In genomic region chr10:128821358-128822056, GRCm38 (mm10) we compare ENCODE assay signal across 7 mouse cellular contexts. TPM values are rescaled to one million over a fixed set of nuclear protein-coding genes. Genes with fewer than 3 reads are reported as not detected.
DNase-seq lines count a peak whose midpoint lies in the region; ATAC-seq lines count a peak whose summit lies in the region.

Gene Ormdl2, minus strand, starts transcription at chr10:128821645.

- peak within 1 kb of the TSS; percentile 72 for H3K9ac ChIP-seq in intestine, embryonic 15.5 days

- peaks cover 6% of the 10 kb centered on the region; the same call in 1 of the 2 replicates for H3K4me1 ChIP-seq in intestine, embryonic 15.5 days (replicated peaks)
- H3K4me1 ChIP-seq in midbrain, embryonic 10.5 days = peaks cover 23% of the 10 kb centered on the region

- peak within 1 kb of the TSS; percentile 64; the same call in 1 of the 2 replicates for H3K27ac ChIP-seq in intestine, embryonic 15.5 days
- peak within 1 kb of the TSS; percentile 87 for H3K27ac ChIP-seq in midbrain, embryonic 10.5 days (replicated peaks)

- peak; percentile 99 for DNase-seq in adrenal gland, adult 2 months
- DNase-seq in embryo, embryonic 11.5 days (ENCODE audit: low read depth, low spot score) = peak; percentile 99
- peak; percentile 97 to 98 for DNase-seq in gastrocnemius, postnatal 36 days
- peak; percentile 99 to 100 for DNase-seq in left cerebral cortex, postnatal 25 days (ENCODE audit: low spot score in 2 of 2)
- DNase-seq in midbrain, embryonic 10.5 days (ENCODE audit: low spot score) = peak; percentile 99
- DNase-seq in right cerebral cortex, postnatal 4 days = peak; percentile 99

- peak within 1 kb of the TSS; percentile 80 for H3K4me3 ChIP-seq in intestine, embryonic 15.5 days (replicated peaks)
- peak within 1 kb of the TSS; percentile 72 for H3K4me3 ChIP-seq in midbrain, embryonic 10.5 days

- peak; percentile 100 for ATAC-seq in intestine, embryonic 15.5 days

- H3K4me2 ChIP-seq in intestine, embryonic 15.5 days (replicated peaks) = peak within 1 kb of the TSS; percentile 79

- H3K27me3 ChIP-seq in intestine, embryonic 15.5 days (replicated peaks) = no peaks in the 10 kb centered on the region
- H3K27me3 ChIP-seq in midbrain, embryonic 10.5 days (ENCODE audit: low read depth, poor library complexity, severe bottlenecking) = no peaks in the 10 kb centered on the region

- under 1% methylated on average over 46 of the region's 46 CpGs for WGBS in intestine, embryonic 15.5 days
- under 1% methylated on average over 46 of the region's 46 CpGs for WGBS in midbrain, embryonic 10.5 days

- intact Hi-C loops in gastrocnemius, postnatal 36 days (cut with DNase I) = no loop called here
- intact Hi-C loops in left cerebral cortex, postnatal 25 days (cut with DNase I) = no loop called here

- no peaks in the 10 kb centered on the region for H3K9me3 ChIP-seq in intestine, embryonic 15.5 days
- H3K9me3 ChIP-seq in midbrain, embryonic 10.5 days (replicated peaks) = no peaks in the 10 kb centered on the region

- H3K36me3 ChIP-seq in intestine, embryonic 15.5 days = peaks cover 17% of the 10 kb centered on the region
- peaks cover 61% of the 10 kb centered on the region for H3K36me3 ChIP-seq in midbrain, embryonic 10.5 days

RNA-seq across cellular contexts. Expression of gene Ormdl2, which starts in this region (rescaled TPM):
- total RNA-seq in adrenal gland, adult 2 months (2021) = 10 to 100 TPM; 52.3 to 64.8 TPM
- 29.4 and 36.8 TPM in 2 replicates for polyA plus RNA-seq in adrenal gland, adult 2 months (2012; rRNA removed)
- total RNA-seq in gastrocnemius, postnatal 36 days (2021) = 1 to 10 TPM; 3.4 to 3.5 TPM
- 101 and 116 TPM in 2 replicates for polyA plus RNA-seq in intestine, embryonic 15.5 days (2015; fragmentation: Nextera tagmentation; extraction: Ambion mirVana)
- total RNA-seq in left cerebral cortex, postnatal 25 days (2021) = 1 to 10 TPM; 6.9 to 7.5 TPM
- polyA plus RNA-seq in midbrain, embryonic 10.5 days (2016; fragmentation: Nextera tagmentation; extraction: Ambion mirVana) = 82.0 and 100 TPM in 2 replicates

Comparison
In these comparisons a context has a peak if more than half of its experiments do, and no peak if none do; other contexts are left out.
1. Peak in every context shown above with its lines: DNase-seq, ATAC-seq, H3K4me3 ChIP-seq and H3K27ac ChIP-seq.
2. RNA of gene Ormdl2 (total RNA-seq): 52.3 to 64.8 TPM in adrenal gland, adult 2 months; 6.9 to 7.5 TPM in left cerebral cortex, postnatal 25 days and 3.4 to 3.5 TPM in gastrocnemius, postnatal 36 days; every median in the first group is over 4 times any median in the second.